Mouse (Mus musculus) MEL (cell line): ENCODE results near the gene Pea15a. TPM values are rescaled to one million over a fixed set of nuclear protein-coding genes. Genes with fewer than 3 reads are reported as not detected.

Experiments
- DNase-seq: peaks from one replicate; pipeline ENCODE4 v3.0.0; 2011; ENCODE audit warnings: low read depth, low spot score
- H3K27ac ChIP-seq: 2 replicates; pipeline ENCODE4 v1.5.1; 2012; ENCODE audit warnings: low read depth, mild to moderate bottlenecking, control low read depth, low read length, moderate library complexity; ENCODE audit not compliant: control insufficient read depth
- H3K27me3 ChIP-seq, 2 experiments: fragments of 150-350 bp in 1 of 2; sonication (generic) in 1 of 2; 2 replicates each; pipeline ENCODE4 v1.6.1; 2012; ENCODE audit warnings: low read length in 2 of 2, mild to moderate bottlenecking in 2 of 2, improper control_type of control experiment in 1 of 2, moderate library complexity in 1 of 2; ENCODE audit not compliant: insufficient read depth in 2 of 2, control insufficient read depth in 1 of 2
- H3K36me3 ChIP-seq, 2 experiments: 2 replicates each; pipeline ENCODE4 v1.6.1; 2012 to 2014; ENCODE audit warnings: low read length in 2 of 2, improper control_type of control experiment in 1 of 2, inconsistent platforms in 1 of 2, mild to moderate bottlenecking in 1 of 2; ENCODE audit not compliant: insufficient read depth in 2 of 2, control insufficient read depth in 1 of 2
- H3K4me1 ChIP-seq, 2 experiments: fragments of 150-350 bp in 1 of 2; sonication (generic) in 1 of 2; 2 replicates each; pipeline ENCODE4 v1.6.1; 2012; ENCODE audit warnings: low read length in 2 of 2, improper control_type of control experiment in 1 of 2, mild to moderate bottlenecking in 1 of 2; ENCODE audit not compliant: insufficient read depth in 2 of 2, control insufficient read depth in 1 of 2
- H3K4me3 ChIP-seq, 2 experiments: fragments of 150-350 bp in 1 of 2; sonication (generic) in 1 of 2; 2 replicates each; pipeline ENCODE4 v1.5.1; 2012; ENCODE audit warnings: low read depth in 2 of 2, low read length in 2 of 2, mild to moderate bottlenecking in 2 of 2, moderate library complexity in 2 of 2, control low read depth in 1 of 2, improper control_type of control experiment in 1 of 2; ENCODE audit not compliant: control insufficient read depth in 1 of 2, insufficient read depth in 1 of 2
- H3K79me2 ChIP-seq: 2 replicates; pipeline ENCODE4 v1.6.1; 2012; ENCODE audit warnings: mild to moderate bottlenecking, low read length, moderate library complexity; ENCODE audit not compliant: control insufficient read depth, poor library complexity, insufficient read depth
- H3K9ac ChIP-seq: 2 replicates; pipeline ENCODE4 v1.6.1; 2012; ENCODE audit warnings: low read depth, mild to moderate bottlenecking, control low read depth, low read length, moderate library complexity; ENCODE audit not compliant: control insufficient read depth, poor library complexity, severe bottlenecking
- H3K9me3 ChIP-seq: fragments of 150-350 bp; sonication (generic); replicated peaks from 2 replicates; pipeline ENCODE4 v1.6.1; 2012; ENCODE audit warnings: mild to moderate bottlenecking, low read length, improper control_type of control experiment, moderate library complexity; ENCODE audit not compliant: insufficient read depth
- CHD1 ChIP-seq: IDR thresholded peaks from 2 replicates; pipeline ENCODE4 v1.6.1; 2012; ENCODE audit warnings: low read depth, mild to moderate bottlenecking, inconsistent platforms, low read length, improper control_type of control experiment
- CHD2 ChIP-seq: IDR thresholded peaks from 2 replicates; pipeline ENCODE4 v1.6.1; 2011; ENCODE audit warnings: low read length, improper control_type of control experiment
- CTCF ChIP-seq, 3 experiments: IDR thresholded peaks in 2 of 3; conservative IDR thresholded peaks in 1 of 3; 2 replicates each; pipeline ENCODE4 v1.5.1; 2011 to 2012; ENCODE audit warnings: low read length in 3 of 3, low read depth in 2 of 3, mild to moderate bottlenecking in 2 of 3, improper control_type of control experiment in 1 of 3, inconsistent platforms in 1 of 3, mixed read lengths in 1 of 3, moderate library complexity in 1 of 3; ENCODE audit not compliant: control insufficient read depth in 1 of 3, insufficient read depth in 1 of 3, poor library complexity in 1 of 3, severe bottlenecking in 1 of 3
- E2F4 ChIP-seq: IDR thresholded peaks from 2 replicates; pipeline ENCODE4 v1.6.1; 2011; ENCODE audit warnings: low read depth, low read length, improper control_type of control experiment, borderline replicate concordance
- ELF1 ChIP-seq: IDR thresholded peaks from 2 replicates; pipeline ENCODE4 v1.6.1; 2014; ENCODE audit warnings: low read depth, mild to moderate bottlenecking, inconsistent platforms, low read length, improper control_type of control experiment, moderate library complexity
- EP300 ChIP-seq, 2 experiments: IDR thresholded peaks; 2 replicates each; pipeline ENCODE4 v1.6.1; 2011; ENCODE audit warnings: improper control_type of control experiment in 2 of 2, low read length in 2 of 2, low read depth in 1 of 2, mild to moderate bottlenecking in 1 of 2
- GABPA ChIP-seq: IDR thresholded peaks from 2 replicates; pipeline ENCODE4 v1.6.1; 2012; ENCODE audit warnings: low read depth, mild to moderate bottlenecking, inconsistent platforms, low read length, improper control_type of control experiment, moderate library complexity
- JUND ChIP-seq: IDR thresholded peaks from 2 replicates; pipeline ENCODE4 v1.6.1; 2011; ENCODE audit warnings: low read depth, mild to moderate bottlenecking, improper control_type of control experiment, low read length
- MAFK ChIP-seq: IDR thresholded peaks from 2 replicates; pipeline ENCODE4 v1.6.1; 2011; ENCODE audit warnings: low read depth, mild to moderate bottlenecking, low read length, improper control_type of control experiment, borderline replicate concordance
- MAX ChIP-seq: IDR thresholded peaks from 2 replicates; pipeline ENCODE4 v1.6.1; 2011; ENCODE audit warnings: low read length, improper control_type of control experiment
- MAZ ChIP-seq: IDR thresholded peaks from 2 replicates; pipeline ENCODE4 v1.6.1; 2012; ENCODE audit warnings: low read depth, mild to moderate bottlenecking, inconsistent platforms, low read length, improper control_type of control experiment
- MEF2A ChIP-seq: IDR thresholded peaks from 2 replicates; pipeline ENCODE4 v1.6.1; 2014; ENCODE audit warnings: low read depth, mild to moderate bottlenecking, inconsistent platforms, low read length, improper control_type of control experiment; ENCODE audit not compliant: poor library complexity, insufficient replicate concordance, severe bottlenecking; ENCODE audit errors: extremely low read depth
- MYC ChIP-seq: IDR thresholded peaks from 2 replicates; pipeline ENCODE4 v1.6.1; 2011; ENCODE audit warnings: low read depth, mild to moderate bottlenecking, low read length, improper control_type of control experiment, moderate library complexity
- POLR2AphosphoS5 ChIP-seq: IDR thresholded peaks from 2 replicates; pipeline ENCODE4 v1.6.1; 2012; ENCODE audit warnings: low read depth, borderline replicate concordance, mild to moderate bottlenecking, inconsistent platforms, low read length, moderate library complexity, mixed read lengths
- RAD21 ChIP-seq: IDR thresholded peaks from 2 replicates; pipeline ENCODE4 v1.6.1; 2011; ENCODE audit warnings: mild to moderate bottlenecking, low read depth, low read length, improper control_type of control experiment
- RCOR1 ChIP-seq: IDR thresholded peaks from 2 replicates; pipeline ENCODE4 v1.6.1; 2012; ENCODE audit warnings: low read depth, mild to moderate bottlenecking, inconsistent platforms, low read length, improper control_type of control experiment
- SMC3 ChIP-seq: IDR thresholded peaks from 2 replicates; pipeline ENCODE4 v1.6.1; 2011; ENCODE audit warnings: low read depth, low read length, improper control_type of control experiment
- TAL1 ChIP-seq: IDR thresholded peaks from 2 replicates; pipeline ENCODE4 v1.6.1; 2012; ENCODE audit warnings: mild to moderate bottlenecking, inconsistent platforms, low read length, moderate library complexity, mixed read lengths
- TCF12 ChIP-seq: IDR thresholded peaks from 2 replicates; pipeline ENCODE4 v1.6.1; 2014; ENCODE audit warnings: low read depth, mild to moderate bottlenecking, inconsistent platforms, low read length, improper control_type of control experiment, moderate library complexity
- USF1 ChIP-seq: IDR thresholded peaks from 2 replicates; pipeline ENCODE4 v1.6.1; 2014; ENCODE audit warnings: low read depth, mild to moderate bottlenecking, inconsistent platforms, low read length, improper control_type of control experiment, moderate library complexity
- USF2 ChIP-seq, 2 experiments: IDR thresholded peaks; 2 replicates each; pipeline ENCODE4 v1.6.1; 2011 to 2012; ENCODE audit warnings: improper control_type of control experiment in 2 of 2, low read length in 2 of 2, borderline replicate concordance in 1 of 2, inconsistent platforms in 1 of 2, low read depth in 1 of 2, mild to moderate bottlenecking in 1 of 2; ENCODE audit not compliant: insufficient read depth in 1 of 2
- ZC3H11A ChIP-seq: IDR thresholded peaks from 2 replicates; pipeline ENCODE4 v1.6.1; 2012; ENCODE audit warnings: low read depth, mild to moderate bottlenecking, inconsistent platforms, low read length, improper control_type of control experiment
- ZKSCAN1 ChIP-seq: IDR thresholded peaks from 2 replicates; pipeline ENCODE4 v1.6.1; 2012; ENCODE audit warnings: low read depth, mild to moderate bottlenecking, inconsistent platforms, low read length, improper control_type of control experiment, moderate library complexity
- polyA plus RNA-seq, 2 experiments: library from polyadenylated mRNA; stranded (reverse) in 1 of 2; unstranded in 1 of 2; fragments of >175 nt in 1 of 2; fragments of >200 nt in 1 of 2; gene quantifications; 2 replicates each; pipeline versions ENCODE4 v1.2.1 to v1.2.4; 2012; ENCODE audit warnings: low replicate concordance in 2 of 2, low read depth in 1 of 2; ENCODE audit not compliant: insufficient read length in 2 of 2, insufficient read depth in 1 of 2, missing spikeins in 1 of 2
- total RNA-seq: library from RNA; depleted of rRNA; stranded (reverse); fragments of 300-350 nt; gene quantifications from 2 replicates; pipeline ENCODE4 v1.2.3, GENCODE M21; 2012

Gene Pea15a
- total and polyA plus RNA-seq, 3 experiments: 2.4 to 7.5 TPM; not detected in 1

- Histone ChIP-seq H3K79me2 (no peaks in the 10 kb centered on the region), H3K36me3 (peaks cover 5 to 28% of the 10 kb centered on the region in 2 experiments), H3K4me3 (no peak overlapping the region)
- DNase-seq: peak; percentile 47
- TF ChIP-seq CTCF (IDR thresholded peaks at IDR 0.05 in 2 of 3, conservative IDR thresholded peaks at IDR 0.05 in 1 of 3; ENCODE audit: control insufficient read depth in 1 of 3, insufficient read depth in 1 of 3, low read depth in 2 of 3, low read length in 3 of 3, poor library complexity in 1 of 3, severe bottlenecking in 1 of 3): peak; percentile 36 to 62 (median 44); a peak in 5 of 6 replicates
- TF ChIP-seq TAL1: no peak
- TF ChIP-seq EP300 (IDR thresholded peaks at IDR 0.05; ENCODE audit: low read depth in 1 of 2, low read length in 2 of 2): no peak
- TF ChIP-seq ELF1: no peak
- peak; percentile 17; the same call in 1 of the 2 replicates for TF ChIP-seq SMC3
- no peak for TF ChIP-seq POLR2AphosphoS5
- TF ChIP-seq CHD2: no peak
- no peak for TF ChIP-seq MYC
- TF ChIP-seq TCF12: no peak
- TF ChIP-seq JUND: no peak
- TF ChIP-seq, all 39 proteins: peak for 2
- H3K27me3 ChIP-seq: no peaks in the 10 kb centered on the region
- no peak overlapping the region for H3K9ac ChIP-seq
- peaks cover 0 to 3% of the 10 kb centered on the region in 2 experiments; a peak in 1 of 4 replicates for H3K4me1 ChIP-seq
- H3K9me3 ChIP-seq: no peaks in the 10 kb centered on the region
- no peak overlapping the region for H3K27ac ChIP-seq
Observed at GRCm38 (mm10) chr1:172188891-172189290, 17.7 kb downstream of the Pea15a start.

GRCm38 (mm10) chr1:172186401-172187289 lies 20.0 kb downstream of the Pea15a start:
- H3K36me3 ChIP-seq: peaks cover 15 to 26% of the 10 kb centered on the region in 2 experiments
- H3K4me1 ChIP-seq: peaks cover 3 to 7% of the 10 kb centered on the region in 2 experiments
- no peak overlapping the region for H3K27ac ChIP-seq
- H3K9ac ChIP-seq: no peak overlapping the region
- peak; percentile 45 for DNase-seq
- H3K79me2 ChIP-seq: no peaks in the 10 kb centered on the region
- no peaks in the 10 kb centered on the region for H3K27me3 ChIP-seq
- H3K9me3 ChIP-seq: no peaks in the 10 kb centered on the region
- H3K4me3 ChIP-seq: no peak overlapping the region
- TF ChIP-seq ZC3H11A (no peak), TCF12 (no peak), MAZ (no peak), RCOR1 (no peak), MAX (no peak), CHD1 (no peak), USF2 (IDR thresholded peaks at IDR 0.05; ENCODE audit: borderline replicate concordance in 1 of 2, insufficient read depth in 1 of 2, low read depth in 1 of 2, low read length in 2 of 2) (no peak), SMC3 (peak; percentile 46), ZKSCAN1 (no peak), GABPA (no peak), CTCF (IDR thresholded peaks at IDR 0.05 in 2 of 3, conservative IDR thresholded peaks at IDR 0.05 in 1 of 3; ENCODE audit: control insufficient read depth in 1 of 3, insufficient read depth in 1 of 3, low read depth in 2 of 3, low read length in 3 of 3, poor library complexity in 1 of 3, severe bottlenecking in 1 of 3) (peak in 2 of 3 experiments; percentile 2 to 52; a peak in 2 of 6 replicates), USF1 (no peak), POLR2AphosphoS5 (no peak), MAFK (no peak), RAD21 (peak; percentile 26), E2F4 (no peak), MEF2A (no peak), MYC (no peak)
